Comparison of ENCODE assay signal across 7 mouse cellular contexts in the genomic region with DNA sequence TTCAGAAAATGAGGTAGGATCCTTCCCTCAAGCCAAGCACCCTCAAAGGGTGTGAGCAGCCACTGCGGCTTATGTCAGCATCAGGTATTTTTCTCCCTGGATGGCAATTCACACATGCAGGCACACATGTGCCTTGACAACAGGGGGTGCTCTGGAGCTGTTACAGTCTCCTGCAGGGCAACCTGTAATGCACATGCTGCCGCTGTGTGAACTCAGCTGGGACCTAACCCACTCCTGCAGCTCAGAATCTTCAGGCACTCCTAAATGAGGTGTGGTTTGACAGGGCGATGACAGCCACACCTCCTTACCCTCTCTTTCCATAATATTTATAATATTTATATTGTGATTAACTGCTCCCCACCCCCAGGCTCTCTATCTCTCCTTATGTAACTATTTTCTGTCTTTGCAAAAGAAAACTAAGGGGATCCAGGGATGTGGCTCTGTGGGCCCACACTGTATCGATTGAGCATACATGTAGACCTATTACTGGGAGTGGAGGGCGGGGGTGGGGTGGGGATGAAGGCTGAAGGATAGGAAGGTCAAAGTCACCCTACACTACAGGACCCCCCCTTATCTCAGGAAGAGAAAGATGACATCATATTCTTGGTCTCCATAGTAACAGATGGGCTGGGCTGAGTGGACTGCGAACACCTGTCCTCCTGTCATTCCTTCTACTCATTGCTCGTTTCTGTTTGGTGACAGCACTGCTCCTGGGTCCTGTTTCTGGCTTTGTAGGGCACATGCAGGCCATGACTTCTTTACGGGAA.
DNase-seq lines count a peak whose midpoint lies in the region; ATAC-seq lines count a peak whose summit lies in the region.

No protein-coding gene starts in this region.

- 50% methylated on average over 8 of the region's 8 CpGs for WGBS in intestine, embryonic 16.5 days
- 76% methylated on average over 8 of the region's 8 CpGs for WGBS in limb, embryonic 10.5 days
- 82% methylated on average over 8 of the region's 8 CpGs for WGBS in midbrain, embryonic 11.5 days

- peak overlapping the region; percentile 96 for H3K27ac ChIP-seq in intestine, embryonic 16.5 days (ENCODE audit: low read length)
- H3K27ac ChIP-seq in limb, embryonic 10.5 days, result no peak overlapping the region
- no peak overlapping the region for H3K27ac ChIP-seq in midbrain, embryonic 11.5 days (ENCODE audit: low read depth, low read length)

- H3K4me2 ChIP-seq in intestine, embryonic 16.5 days (ENCODE audit: low read depth, low read length), result peak overlapping the region; percentile 46
- no peak overlapping the region for H3K4me2 ChIP-seq in midbrain, embryonic 11.5 days

- H3K9me3 ChIP-seq in intestine, embryonic 16.5 days (ENCODE audit: control insufficient read depth, low read length), result no peaks in the 10 kb centered on the region
- H3K9me3 ChIP-seq in limb, embryonic 10.5 days (replicated peaks), result no peaks in the 10 kb centered on the region
- no peaks in the 10 kb centered on the region for H3K9me3 ChIP-seq in midbrain, embryonic 11.5 days (ENCODE audit: control insufficient read depth, low read length)

- no peaks in the 10 kb centered on the region for H3K36me3 ChIP-seq in intestine, embryonic 16.5 days (ENCODE audit: control insufficient read depth, insufficient read depth, low read length)
- peaks cover 13% of the 10 kb centered on the region for H3K36me3 ChIP-seq in limb, embryonic 10.5 days
- H3K36me3 ChIP-seq in midbrain, embryonic 11.5 days (ENCODE audit: control insufficient read depth, insufficient read depth, low read length), result no peaks in the 10 kb centered on the region

- H3K4me3 ChIP-seq in intestine, embryonic 16.5 days (ENCODE audit: low read length), result peak overlapping the region; percentile 43
- no peak overlapping the region for H3K4me3 ChIP-seq in limb, embryonic 10.5 days
- H3K4me3 ChIP-seq in midbrain, embryonic 11.5 days (ENCODE audit: low read depth, low read length), result no peak overlapping the region

- H3K4me1 ChIP-seq in intestine, embryonic 16.5 days (ENCODE audit: control insufficient read depth, insufficient read depth, low read length), result peaks cover 17% of the 10 kb centered on the region
- peaks cover 35% of the 10 kb centered on the region for H3K4me1 ChIP-seq in limb, embryonic 10.5 days
- H3K4me1 ChIP-seq in midbrain, embryonic 11.5 days (ENCODE audit: control insufficient read depth, insufficient read depth, low read length), result 0 out of 2 replicates have a peak, but pooled peaks cover 2% of the 10 kb centered on the region

- ATAC-seq in intestine, embryonic 16.5 days, result peak; percentile 42
- peak; percentile 62 for ATAC-seq in midbrain, embryonic 11.5 days (ENCODE audit: low FRiP score)

- intact Hi-C loops in gastrocnemius, postnatal 36 days (cut with DNase I), result loop anchor here (5.0 kb wide), 5 partner anchors 57 to 1133 kb away; no protein-coding TSS in a partner anchor

- DNase-seq in ES-CJ7 (ENCODE audit: low read depth, low spot score), result peak; percentile 55
- peak; percentile 69 for DNase-seq in embryo, embryonic 10 days (ENCODE audit: low spot score)
- DNase-seq in gastrocnemius, postnatal 36 days, result peak; percentile 29 to 36
- DNase-seq in limb, embryonic 10.5 days (ENCODE audit: low spot score), result peak; percentile 66
- DNase-seq in midbrain, embryonic 11.5 days (ENCODE audit: low spot score, missing footprints), result no peak
- DNase-seq in spleen, postnatal 36 days (ENCODE audit: low spot score in 2 of 2), result peak; percentile 37 to 45

- H3K9ac ChIP-seq in intestine, embryonic 16.5 days (ENCODE audit: low read depth, low read length), result peak overlapping the region; percentile 61
- no peak overlapping the region for H3K9ac ChIP-seq in midbrain, embryonic 11.5 days (ENCODE audit: low read length)

- no peaks in the 10 kb centered on the region for H3K27me3 ChIP-seq in intestine, embryonic 16.5 days (replicated peaks; ENCODE audit: control insufficient read depth, insufficient read depth, low read length)
- no peaks in the 10 kb centered on the region for H3K27me3 ChIP-seq in limb, embryonic 10.5 days (ENCODE audit: low read depth, poor library complexity, severe bottlenecking)
- no peaks in the 10 kb centered on the region for H3K27me3 ChIP-seq in midbrain, embryonic 11.5 days (ENCODE audit: control insufficient read depth, insufficient read depth, low read length)
